In the genomic region with DNA sequence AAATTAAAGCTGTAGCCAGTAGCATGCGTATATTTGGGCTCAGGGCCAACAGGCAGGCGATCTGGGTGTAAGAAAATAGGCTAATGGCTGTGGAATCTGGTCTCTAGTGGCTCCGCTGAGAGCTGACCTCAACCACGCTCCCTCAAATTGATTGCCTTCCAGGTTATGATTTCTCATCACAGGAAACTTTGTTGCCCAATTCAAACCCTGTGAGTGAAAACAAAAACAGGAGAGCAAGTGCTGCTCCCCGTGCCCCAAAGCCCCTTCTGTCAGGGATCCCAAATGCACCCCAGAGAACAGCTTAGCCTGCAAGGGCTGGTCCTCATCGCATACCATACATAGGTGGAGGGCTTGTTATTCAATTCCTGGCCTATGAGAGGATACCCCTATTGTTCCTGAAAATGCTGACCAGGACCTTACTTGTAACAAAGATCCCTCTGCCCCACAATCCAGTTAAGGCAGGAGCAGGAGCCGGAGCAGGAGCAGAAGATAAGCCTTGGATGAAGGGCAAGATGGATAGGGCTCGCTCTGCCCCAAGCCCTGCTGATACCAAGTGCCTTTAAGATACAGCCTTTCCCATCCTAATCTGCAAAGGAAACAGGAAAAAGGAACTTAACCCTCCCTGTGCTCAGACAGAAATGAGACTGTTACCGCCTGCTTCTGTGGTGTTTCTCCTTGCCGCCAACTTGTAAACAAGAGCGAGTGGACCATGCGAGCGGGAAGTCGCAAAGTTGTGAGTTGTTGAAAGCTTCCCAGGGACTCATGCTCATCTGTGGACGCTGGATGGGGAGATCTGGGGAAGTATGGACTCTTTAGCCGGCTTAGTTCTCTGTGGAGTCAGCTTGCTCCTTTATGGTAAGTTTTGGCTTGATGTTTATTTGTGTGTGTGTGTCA, we compare ENCODE assay signal across 9 mouse cellular contexts. TPM values are rescaled to one million over a fixed set of nuclear protein-coding genes. Genes with fewer than 3 reads are reported as not detected.
DNase-seq lines count a peak whose midpoint lies in the region; ATAC-seq and TF ChIP-seq lines count a peak whose summit lies in the region.
"Had no signal": no experiment of that assay in that cellular context is flagged by ENCODE, and none has a peak within 500 bp of the region (broad histone marks: within the 10 kb centered on the region; RNA-seq: fewer than 3 reads in every experiment).

Tek (plus strand) TSS at position 452 of the 894 bp plus-strand sequence.

- no peak for DNase-seq in layer of hippocampus, adult 2 months (ENCODE audit: low spot score in 2 of 2)
- no peak for DNase-seq in layer of hippocampus, postnatal 14 days (ENCODE audit: low spot score in 2 of 2)
- DNase-seq in adrenal gland, postnatal 14 days = no peak
- DNase-seq in heart, embryonic 10.5 days (ENCODE audit: low spot score) = no peak
- DNase-seq in kidney, postnatal 10 days = peak; percentile 52
- peak; percentile 19 to 37 for DNase-seq in lung, postnatal 4 days
- DNase-seq in layer of hippocampus, adult 9-11 months = no peak

- H3K9me3 ChIP-seq in heart, embryonic 10.5 days = no peaks in the 10 kb centered on the region

- no peak for ATAC-seq in cerebellum, adult (ENCODE audit: insufficient number of reproducible peaks, low FRiP score, low TSS enrichment)
- ATAC-seq: Patski had no signal

- no peak for TF ChIP-seq CTCF in layer of hippocampus, adult 2 months (conservative IDR thresholded peaks at IDR 0.05)

- H3K27me3 ChIP-seq in heart, embryonic 10.5 days (ENCODE audit: insufficient read depth, poor library complexity, severe bottlenecking) = no peaks in the 10 kb centered on the region

- peak within 1 kb of the TSS; percentile 35 for H3K4me3 ChIP-seq in layer of hippocampus, adult 2 months
- peak within 1 kb of the TSS; percentile 49 for H3K4me3 ChIP-seq in heart, embryonic 10.5 days

- 48% methylated on average over 16 of the region's 16 CpGs for WGBS in heart, embryonic 10.5 days

- H3K27ac ChIP-seq in layer of hippocampus, adult 2 months = peak within 1 kb of the TSS; percentile 70; the same call in 1 of the 2 replicates
- peak within 1 kb of the TSS; percentile 79 for H3K27ac ChIP-seq in heart, embryonic 10.5 days

- no peaks in the 10 kb centered on the region for H3K36me3 ChIP-seq in heart, embryonic 10.5 days

- peaks cover 20% of the 10 kb centered on the region for H3K4me1 ChIP-seq in heart, embryonic 10.5 days

RNA-seq across cellular contexts. Expression of gene Tek, which starts in this region (rescaled TPM):
- total RNA-seq in layer of hippocampus, adult 2 months (2021) = 1 to 10 TPM; 7.6 to 9.2 TPM
- total RNA-seq in layer of hippocampus, postnatal 14 days (2021) = 10 to 100 TPM in 1 of 2 experiments, 1 to 10 TPM in 1; 8.8 to 10.7 TPM
- total RNA-seq in adrenal gland, postnatal 14 days (2021) = 41.9 and 45.9 TPM in 2 replicates
- polyA plus RNA-seq in heart, embryonic 10.5 days (2016; fragmentation: Nextera tagmentation; extraction: Ambion mirVana) = 41.4 and 63.6 TPM in 2 replicates
- polyA plus RNA-seq: Patski had no signal

Comparison
In these comparisons a context has a peak if more than half of its experiments do, and no peak if none do; other contexts are left out.
1. DNase-seq: peak in kidney, postnatal 10 days (single experiment) and lung, postnatal 4 days (2 of 2); none in layer of hippocampus, adult 2 months (0 of 2), layer of hippocampus, postnatal 14 days (0 of 2), adrenal gland, postnatal 14 days (single experiment), heart, embryonic 10.5 days (single experiment) and layer of hippocampus, adult 9-11 months (single experiment).